Mouse (Mus musculus) myocyte (in vitro differentiated cells): Measurements from ENCODE around the gene Gm21961.

ENCODE experiments used
- E2F4 ChIP-seq: IDR thresholded peaks from one replicate; pipeline ENCODE4 v1.6.1; 2011; ENCODE audit warnings: mild to moderate bottlenecking, control low read depth, moderate library complexity; ENCODE audit not compliant: insufficient read depth
- MAX ChIP-seq: IDR thresholded peaks from one replicate; pipeline ENCODE4 v1.6.1; 2011; ENCODE audit warnings: low read depth, mild to moderate bottlenecking, control low read depth
- MYOD1 ChIP-seq, 3 experiments: IDR thresholded peaks; one replicate each; pipeline ENCODE4 v1.6.1; 2011; ENCODE audit warnings: control low read depth in 2 of 3, low read depth in 2 of 3, mild to moderate bottlenecking in 2 of 3, moderate library complexity in 1 of 3; ENCODE audit not compliant: insufficient read length in 2 of 3, control insufficient read depth in 1 of 3
- MYOG ChIP-seq, 3 experiments: IDR thresholded peaks; one replicate each; pipeline ENCODE4 v1.6.1; 2011; ENCODE audit warnings: control low read depth in 2 of 3, low read depth in 2 of 3, mild to moderate bottlenecking in 2 of 3; ENCODE audit not compliant: insufficient read length in 2 of 3, control insufficient read depth in 1 of 3, insufficient read depth in 1 of 3
- POLR2A ChIP-seq: IDR thresholded peaks from one replicate; pipeline ENCODE4 v1.6.1; 2011; ENCODE audit warnings: low read depth, mild to moderate bottlenecking, control low read depth, moderate library complexity; ENCODE audit not compliant: insufficient read length
- POLR2AphosphoS2 ChIP-seq: IDR thresholded peaks from one replicate; pipeline ENCODE4 v1.6.1; 2011; ENCODE audit warnings: low read depth, control low read depth; ENCODE audit not compliant: insufficient read length
- REST ChIP-seq: IDR thresholded peaks from one replicate; pipeline ENCODE4 v1.6.1; 2011; ENCODE audit warnings: mild to moderate bottlenecking, control low read depth, moderate library complexity; ENCODE audit not compliant: insufficient read depth, insufficient read length
- SRF ChIP-seq: IDR thresholded peaks from one replicate; pipeline ENCODE4 v1.6.1; 2011; ENCODE audit warnings: low read depth; ENCODE audit not compliant: control insufficient read depth, insufficient read length
- TCF12 ChIP-seq: IDR thresholded peaks from one replicate; pipeline ENCODE4 v1.6.1; 2011; ENCODE audit warnings: mild to moderate bottlenecking, control low read depth; ENCODE audit not compliant: poor library complexity, insufficient read depth, severe bottlenecking
- USF1 ChIP-seq: IDR thresholded peaks from one replicate; pipeline ENCODE4 v1.6.1; 2011; ENCODE audit warnings: low read depth, mild to moderate bottlenecking, control low read depth, moderate library complexity

DNA sequence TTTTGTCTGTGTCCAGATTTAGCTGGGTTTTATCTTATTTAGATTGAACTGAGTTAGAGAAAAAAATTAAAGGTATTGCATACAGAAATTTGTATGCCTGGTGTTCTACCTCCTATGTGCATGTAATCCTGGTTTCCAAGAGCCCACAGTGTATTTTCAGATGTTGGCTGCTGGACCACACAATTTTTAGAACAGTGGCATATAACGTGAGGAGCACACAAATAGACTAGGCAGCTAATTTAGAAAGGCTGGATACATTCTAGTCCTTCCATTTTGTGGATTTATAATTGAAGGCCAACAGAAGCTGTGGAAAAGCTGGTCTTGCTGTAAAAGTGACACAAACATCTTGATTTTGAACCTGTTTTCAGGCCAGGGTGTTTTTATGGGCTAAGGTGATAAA, 3.3 kb upstream of the Gm21961 start:
- TF ChIP-seq E2F4: no peak
- TF ChIP-seq POLR2A: no peak
- no peak for TF ChIP-seq TCF12
- TF ChIP-seq USF1: no peak
- no peak for TF ChIP-seq REST
- TF ChIP-seq MYOG (IDR thresholded peaks at IDR 0.05; ENCODE audit: control insufficient read depth in 1 of 3, insufficient read depth in 1 of 3, insufficient read length in 2 of 3, low read depth in 2 of 3): no peak
- no peak for TF ChIP-seq MAX
- no peak for TF ChIP-seq SRF
- TF ChIP-seq POLR2AphosphoS2: no peak
- no peak for TF ChIP-seq MYOD1 (IDR thresholded peaks at IDR 0.05; ENCODE audit: control insufficient read depth in 1 of 3, insufficient read length in 2 of 3, low read depth in 2 of 3)
